ENCODE assay signal across 16 mouse cellular contexts in the genomic region with DNA sequence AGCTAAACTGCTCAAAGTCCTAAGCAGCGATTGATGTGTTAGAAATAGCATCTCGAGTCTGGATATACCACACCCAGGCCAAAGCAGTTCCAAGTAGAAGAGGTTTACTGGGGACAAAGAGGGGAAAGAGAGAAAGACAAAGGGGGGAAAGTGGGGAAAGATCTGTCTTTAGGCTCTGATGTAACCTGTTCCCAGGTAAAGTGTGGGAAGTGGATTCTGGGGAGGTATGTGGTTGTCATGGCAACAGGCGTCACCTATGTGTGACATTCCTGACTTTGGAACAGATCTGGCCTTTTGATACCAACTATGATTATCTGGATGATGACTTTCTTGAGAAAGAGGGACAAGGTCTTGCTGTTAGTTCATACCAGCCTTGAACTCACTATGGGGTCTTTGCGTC.
"Had no signal": no experiment of that assay in that cellular context is flagged by ENCODE, and none has a peak within 500 bp of the region (broad histone marks: within the 10 kb centered on the region; RNA-seq: fewer than 3 reads in every experiment).

No protein-coding gene starts in this region.

- ATAC-seq: liver, postnatal 0 days; midbrain, embryonic 13.5 days; midbrain, embryonic 16.5 days had no signal

- H3K9ac ChIP-seq: liver, embryonic 13.5 days; liver, embryonic 15.5 days; liver, postnatal 0 days; midbrain, embryonic 13.5 days; neural tube, embryonic 12.5 days; stomach, embryonic 15.5 days had no signal

- H3K9me3 ChIP-seq: liver, embryonic 13.5 days; liver, embryonic 15.5 days; midbrain, embryonic 13.5 days; neural tube, embryonic 12.5 days; stomach, embryonic 15.5 days had no signal

- H3K27ac ChIP-seq: liver, embryonic 13.5 days; liver, embryonic 15.5 days; macrophage; midbrain, embryonic 13.5 days; neural tube, embryonic 12.5 days; stomach, embryonic 15.5 days; stomach, postnatal 0 days had no signal

- DNase-seq: liver, embryonic 13.5 days; liver, postnatal 0 days; lung, adult 2 months; lung, postnatal 10 days; right cerebral cortex, postnatal 14 days; thymus, adult 2 months; thymus, postnatal 25 days; thymus, postnatal 4 days had no signal

- H3K4me3 ChIP-seq: liver, embryonic 13.5 days; liver, embryonic 15.5 days; megakaryocyte, embryonic 14.5 days; midbrain, embryonic 13.5 days; neural tube, embryonic 12.5 days; stomach, embryonic 15.5 days had no signal

- H3K4me2 ChIP-seq: liver, embryonic 13.5 days; liver, embryonic 15.5 days; midbrain, embryonic 13.5 days; neural tube, embryonic 12.5 days; stomach, embryonic 15.5 days had no signal

- H3K27me3 ChIP-seq: midbrain, embryonic 13.5 days; neural tube, embryonic 12.5 days; stomach, embryonic 15.5 days had no signal

- H3K4me1 ChIP-seq: liver, embryonic 15.5 days; megakaryocyte, embryonic 14.5 days; stomach, embryonic 15.5 days had no signal

- H3K36me3 ChIP-seq: liver, embryonic 13.5 days; liver, embryonic 15.5 days; midbrain, embryonic 13.5 days; neural tube, embryonic 12.5 days; stomach, embryonic 15.5 days had no signal
